Mouse (Mus musculus) stomach, postnatal 0 days (tissue): ENCODE measurements around the gene Bsn. TPM values are rescaled to one million over a fixed set of nuclear protein-coding genes. Genes with fewer than 3 reads are reported as not detected.

ENCODE experiments used
- ATAC-seq: fragments of 200-750 bp; cut with Nextera tagmentation; 2 replicates; pipeline ENCODE4 v1.8.0; 2017; ENCODE audit not compliant: low FRiP score, low TSS enrichment
- DNase-seq: peaks from one replicate; pipeline ENCODE4 v3.0.0-alpha.2; 2016; ENCODE audit warnings: low spot score
- H3K27ac ChIP-seq: fragments of 300-500 bp; sonication (generic); replicated peaks from 2 replicates; pipeline ENCODE4 v1.5.1; 2014; ENCODE audit warnings: mild to moderate bottlenecking, control low read depth
- H3K27me3 ChIP-seq: fragments of 300-500 bp; sonication (generic); 2 replicates; pipeline ENCODE4 v1.6.1; 2014; ENCODE audit warnings: low read length; ENCODE audit not compliant: control insufficient read depth, insufficient read depth
- H3K36me3 ChIP-seq: fragments of 300-500 bp; sonication (generic); 2 replicates; pipeline ENCODE4 v1.6.1; 2014; ENCODE audit warnings: low read length, mixed read lengths; ENCODE audit not compliant: control insufficient read depth, insufficient read depth
- H3K4me1 ChIP-seq: fragments of 300-500 bp; sonication (generic); replicated peaks from 2 replicates; pipeline ENCODE4 v1.6.1; 2014; ENCODE audit warnings: antibody characterized with exemption; ENCODE audit not compliant: control insufficient read depth, insufficient read depth
- H3K4me2 ChIP-seq: fragments of 300-500 bp; sonication (generic); replicated peaks from 2 replicates; pipeline ENCODE4 v1.6.1; 2014; ENCODE audit warnings: low read depth, mild to moderate bottlenecking, control low read depth, moderate library complexity
- H3K4me3 ChIP-seq: fragments of 300-500 bp; sonication (generic); 2 replicates; pipeline ENCODE4 v1.5.1; 2014; ENCODE audit warnings: low read depth, low read length, control low read depth
- H3K9ac ChIP-seq: fragments of 300-500 bp; sonication (generic); 2 replicates; pipeline ENCODE4 v1.6.1; 2014; ENCODE audit warnings: mild to moderate bottlenecking, low read length, control low read depth, mixed read lengths
- H3K9me3 ChIP-seq: fragments of 300-500 bp; sonication (generic); 2 replicates; pipeline ENCODE4 v1.6.1; 2016; ENCODE audit warnings: low read length; ENCODE audit not compliant: control insufficient read depth
- CTCF ChIP-seq: IDR thresholded peaks from 2 replicates; pipeline ENCODE4 v1.5.1; 2016; ENCODE audit warnings: antibody characterized with exemption, low read depth, mild to moderate bottlenecking, moderate library complexity
- EP300 ChIP-seq: optimal IDR thresholded peaks from 2 replicates; pipeline ENCODE3; 2016; ENCODE audit warnings: antibody characterized with exemption
- WGBS: fragments of 180-500 bp; shearing (Covaris S2); extraction: QIAGEN DNeasy Blood & Tissue Kit; methylation state at CpG from one replicate; pipeline ENCODE4 v1.1.7; 2014; 5-methylcytosine and 5-hydroxymethylcytosine counted together
- polyA plus RNA-seq: library from polyadenylated mRNA; unstranded; fragments of >200 nt; fragmentation: Nextera tagmentation; extraction: Ambion mirVana; gene quantifications from 2 replicates; pipeline ENCODE4 v1.2.1, GENCODE M21; 2015

Bsn gene
- polyA plus RNA-seq, 1 experiment from 2014 or later: 1.6 TPM

GRCm38 (mm10) chr9:108163646-108164284 lies 26.4 kb downstream of the Bsn start:
- Histone ChIP-seq H3K4me1 (no peaks in the 10 kb centered on the region), H3K9me3 (no peaks in the 10 kb centered on the region), H3K4me2 (no peak overlapping the region), H3K27ac (no peak overlapping the region), H3K36me3 (no peaks in the 10 kb centered on the region), H3K4me3 (no peak overlapping the region), H3K9ac (no peak overlapping the region), H3K27me3 (no peaks in the 10 kb centered on the region)
- ATAC-seq: no peak
- WGBS: 78% methylated on average over 16 of the region's 16 CpGs
- TF ChIP-seq CTCF (no peak), EP300 (no peak)
- no peak for DNase-seq

- H3K4me1 ChIP-seq: no peaks in the 10 kb centered on the region
- no peaks in the 10 kb centered on the region for H3K36me3 ChIP-seq
- H3K4me2 ChIP-seq: no peak overlapping the region
- H3K4me3 ChIP-seq: no peak overlapping the region
- no peak for ATAC-seq
- H3K9ac ChIP-seq: no peak overlapping the region
- TF ChIP-seq EP300 (no peak), CTCF (no peak)
- no peak for DNase-seq
- 42% methylated on average over 7 of the region's 7 CpGs for WGBS
- H3K9me3 ChIP-seq: no peaks in the 10 kb centered on the region
- no peak overlapping the region for H3K27ac ChIP-seq
- H3K27me3 ChIP-seq: no peaks in the 10 kb centered on the region
Observed at GRCm38 (mm10) chr9:108157891-108158290, 32.3 kb downstream of the Bsn start.

DNA sequence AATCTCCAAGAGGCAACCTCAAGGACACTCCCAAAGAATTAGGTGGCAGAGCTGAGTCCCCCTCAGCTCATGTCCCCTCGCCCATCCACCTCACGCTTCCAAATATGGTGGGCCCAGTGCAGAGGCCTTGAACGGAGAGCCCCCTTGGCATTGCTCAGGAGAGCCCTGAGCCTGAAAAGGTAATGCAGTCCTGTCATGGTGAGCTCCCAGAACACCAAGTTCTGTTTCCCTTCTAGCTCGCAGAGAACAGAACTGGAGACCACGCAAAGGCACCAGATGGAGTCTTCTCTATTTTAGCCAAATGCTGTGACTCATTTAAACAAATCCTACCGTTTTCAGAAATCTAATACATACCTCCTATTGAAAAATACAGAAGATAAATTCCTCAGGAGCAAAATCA lies 32.7 kb downstream of the Bsn start:
- DNase-seq: no peak
- Histone ChIP-seq H3K4me2 (no peak overlapping the region), H3K27ac (no peak overlapping the region), H3K27me3 (no peaks in the 10 kb centered on the region), H3K4me1 (no peaks in the 10 kb centered on the region), H3K9ac (no peak overlapping the region), H3K4me3 (no peak overlapping the region), H3K9me3 (no peaks in the 10 kb centered on the region), H3K36me3 (no peaks in the 10 kb centered on the region)
- no peak for ATAC-seq
- TF ChIP-seq CTCF: no peak
- no peak for TF ChIP-seq EP300
- WGBS: 58% methylated on average over 6 of the region's 6 CpGs

DNA sequence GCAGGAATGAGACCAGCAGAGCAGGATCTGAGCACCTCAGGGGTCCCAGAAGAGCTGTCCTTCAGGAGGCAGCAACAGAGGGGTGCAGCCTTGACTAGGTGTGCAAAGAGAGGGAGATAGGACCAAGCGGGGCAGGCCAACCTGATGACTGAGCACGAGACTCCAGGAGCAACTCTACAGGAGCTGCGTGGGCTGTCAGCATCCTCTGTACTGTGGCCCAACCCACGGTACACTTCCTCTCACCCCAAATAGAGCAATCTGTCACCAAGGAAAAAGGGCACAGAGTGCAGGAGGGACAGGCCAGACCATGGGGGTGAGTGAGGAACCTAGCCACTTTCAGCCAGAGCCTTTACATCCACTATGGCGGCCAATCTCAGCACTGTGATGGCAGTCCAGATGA lies 33.4 kb downstream of the Bsn start:
- TF ChIP-seq CTCF (no peak), EP300 (no peak)
- Histone ChIP-seq H3K4me2 (no peak overlapping the region), H3K4me3 (no peak overlapping the region)

GRCm38 (mm10) chr9:108154814-108155213 lies 35.4 kb downstream of the Bsn start:
- TF ChIP-seq EP300 (no peak), CTCF (no peak)
- H3K4me3 ChIP-seq: no peak overlapping the region
- no peaks in the 10 kb centered on the region for H3K4me1 ChIP-seq
- no peak overlapping the region for H3K27ac ChIP-seq
- no peaks in the 10 kb centered on the region for H3K9me3 ChIP-seq
- DNase-seq (no peak), ATAC-seq (no peak)
- H3K36me3 ChIP-seq: no peaks in the 10 kb centered on the region
- H3K9ac ChIP-seq: no peak overlapping the region
- WGBS: 85% methylated on average over 12 of the region's 12 CpGs
- H3K27me3 ChIP-seq: no peaks in the 10 kb centered on the region
- no peak overlapping the region for H3K4me2 ChIP-seq

More for the DNA sequence above, 33.4 kb downstream of the Bsn start:
- no peak overlapping the region for H3K9ac ChIP-seq
- DNase-seq: no peak
- H3K27me3 ChIP-seq: no peaks in the 10 kb centered on the region
- no peak overlapping the region for H3K27ac ChIP-seq
- no peaks in the 10 kb centered on the region for H3K36me3 ChIP-seq
- WGBS: 85% methylated on average over 5 of the region's 5 CpGs
- H3K4me1 ChIP-seq: no peaks in the 10 kb centered on the region
- H3K9me3 ChIP-seq: no peaks in the 10 kb centered on the region
- no peak for ATAC-seq

- Histone ChIP-seq H3K27me3 (no peaks in the 10 kb centered on the region), H3K9me3 (no peaks in the 10 kb centered on the region), H3K4me1 (no peaks in the 10 kb centered on the region), H3K27ac (no peak overlapping the region), H3K4me3 (no peak overlapping the region), H3K4me2 (no peak overlapping the region), H3K36me3 (no peaks in the 10 kb centered on the region), H3K9ac (no peak overlapping the region)
- TF ChIP-seq CTCF: no peak
- DNase-seq (no peak), ATAC-seq (no peak)
- 79% methylated on average over 12 of the region's 12 CpGs for WGBS
Observed at GRCm38 (mm10) chr9:108153516-108154448, 36.4 kb downstream of the Bsn start.
